Mouse (Mus musculus) stomach, postnatal 0 days (tissue): Measurements from ENCODE around the gene Nectin1.

Experiments
- CTCF ChIP-seq: IDR thresholded peaks from 2 replicates; pipeline ENCODE4 v1.5.1; 2016; ENCODE audit warnings: antibody characterized with exemption, low read depth, mild to moderate bottlenecking, moderate library complexity
- EP300 ChIP-seq: optimal IDR thresholded peaks from 2 replicates; pipeline ENCODE3; 2016; ENCODE audit warnings: antibody characterized with exemption

DNA sequence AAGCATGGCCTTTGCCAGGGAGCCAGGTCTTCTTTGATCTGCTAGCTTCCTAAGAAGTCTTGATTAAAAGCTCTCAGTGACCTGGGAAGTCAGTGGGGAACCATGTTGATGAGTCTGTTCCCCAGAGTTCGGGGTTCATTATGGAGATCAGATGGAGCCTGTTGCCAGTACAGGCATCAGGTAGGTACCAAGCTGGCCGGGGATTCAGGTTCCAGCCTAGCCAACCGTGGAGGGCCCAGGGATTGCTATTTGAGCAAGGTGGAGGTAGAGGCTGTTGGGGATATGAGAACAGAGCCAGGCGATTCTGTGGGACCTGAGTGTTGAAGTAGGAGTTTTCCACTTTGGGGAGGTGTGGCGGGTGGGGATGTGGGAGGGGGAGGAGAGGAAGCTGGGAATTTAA is 30.6 kb downstream of the Nectin1 start:
- TF ChIP-seq EP300 (no peak), CTCF (no peak)
